Mouse (Mus musculus) cerebellum, adult 2 months (tissue): ENCODE measurements around the gene Pbx1.

Source experiments
- CTCF ChIP-seq: fragments of 200-500 bp; IDR thresholded peaks from 2 replicates; pipeline ENCODE4 v1.5.1; 2011; ENCODE audit warnings: low read depth, mild to moderate bottlenecking, control low read depth, low read length, moderate library complexity, borderline replicate concordance; ENCODE audit not compliant: insufficient read depth
- POLR2A ChIP-seq: fragments of 200-500 bp; IDR thresholded peaks from 2 replicates; pipeline ENCODE4 v1.6.1; 2011; ENCODE audit warnings: low read length, control low read depth, borderline replicate concordance; ENCODE audit not compliant: insufficient read depth

DNA sequence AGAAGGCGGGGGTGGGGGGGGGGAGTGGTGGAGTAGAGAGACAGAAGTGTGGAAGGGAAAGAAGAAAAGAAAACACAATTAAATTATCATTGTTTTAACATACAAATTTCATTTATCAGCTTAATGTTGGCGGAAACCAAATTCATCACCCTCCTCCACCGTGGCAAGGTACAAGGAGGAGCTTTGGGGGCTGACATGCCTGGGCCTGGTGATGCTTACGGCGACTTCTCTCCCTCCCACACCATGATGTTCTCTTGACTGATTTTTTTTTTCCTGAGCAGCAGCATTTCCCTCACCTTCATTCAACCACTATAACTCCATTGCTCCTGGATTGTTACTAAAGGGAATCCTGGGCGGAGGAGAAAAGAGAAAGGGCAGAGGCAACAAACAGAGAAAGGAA lies 89.8 kb downstream of the Pbx1 start:
- TF ChIP-seq POLR2A = no peak
- TF ChIP-seq CTCF = no peak
